Mouse (Mus musculus) kidney, adult 2 months (tissue): Measurements from ENCODE around the gene Chrdl2.

Source experiments
- CTCF ChIP-seq: fragments of 200-500 bp; conservative IDR thresholded peaks from 2 replicates; pipeline ENCODE4 v1.5.1; 2011; ENCODE audit warnings: low read depth, mild to moderate bottlenecking, control low read depth, low read length, moderate library complexity, mixed read lengths; ENCODE audit not compliant: insufficient read depth, insufficient read length
- POLR2A ChIP-seq: fragments of 200-500 bp; IDR thresholded peaks from one replicate; pipeline ENCODE4 v1.6.1; 2011; ENCODE audit warnings: low read depth, low read length, control low read depth

GRCm38 (mm10) chr7:100034815-100035463, 29.0 kb downstream of the Chrdl2 start:
- TF ChIP-seq POLR2A, result no peak
- TF ChIP-seq CTCF, result no peak
